In genomic region chr3:97981376-97981906, GRCm38 (mm10) we compare ENCODE assay signal across 19 mouse cellular contexts.
"Had no signal": no experiment of that assay in that cellular context is flagged by ENCODE, and none has a peak within 500 bp of the region (broad histone marks: within the 10 kb centered on the region; RNA-seq: fewer than 3 reads in every experiment).

No protein-coding gene starts in this region.

- H3K9me3 ChIP-seq: midbrain, embryonic 10.5 days; midbrain, embryonic 12.5 days; neural tube, embryonic 13.5 days; neural tube, embryonic 15.5 days had no signal

- H3K4me2 ChIP-seq: lung, embryonic 14.5 days; midbrain, embryonic 12.5 days; neural tube, embryonic 13.5 days; neural tube, embryonic 15.5 days had no signal

- H3K9ac ChIP-seq: lung, embryonic 14.5 days; midbrain, embryonic 12.5 days; neural tube, embryonic 13.5 days; neural tube, embryonic 15.5 days had no signal

- H3K27ac ChIP-seq: midbrain, embryonic 10.5 days; midbrain, embryonic 12.5 days; neural tube, embryonic 13.5 days; neural tube, embryonic 15.5 days had no signal

- H3K4me3 ChIP-seq: midbrain, embryonic 10.5 days; midbrain, embryonic 12.5 days; myocyte; neural tube, embryonic 13.5 days; neural tube, embryonic 15.5 days had no signal

- H3K36me3 ChIP-seq: midbrain, embryonic 10.5 days; midbrain, embryonic 12.5 days; neural tube, embryonic 13.5 days; neural tube, embryonic 15.5 days had no signal

- H3K4me1 ChIP-seq: midbrain, embryonic 12.5 days; neural tube, embryonic 13.5 days; neural tube, embryonic 15.5 days had no signal

- DNase-seq: lung, adult 18-20 months; lung, embryonic 14.5 days; lung, postnatal 10 days; lung, postnatal 4 days; midbrain, embryonic 14.5 days; retina, postnatal 1 day; right cerebral cortex, adult 18-20 months; right cerebral cortex, postnatal 25 days; right cerebral cortex, postnatal 4 days; spleen, adult 18-20 months; thymus, adult 18-20 months; thymus, postnatal 14 days; thymus, postnatal 36 days had no signal

- ATAC-seq: midbrain, embryonic 16.5 days had no signal

- H3K27me3 ChIP-seq: midbrain, embryonic 12.5 days; neural tube, embryonic 13.5 days; neural tube, embryonic 15.5 days had no signal
